Mouse (Mus musculus): ENCODE measurements at regions not wholly inside any gene's neighbourhood (a gene's known extent, or its start where the extent isn't known, plus 50 kb on each side); places are given as distances from the start of the nearest gene placed in this dataset.

- DNase-seq (ENCODE audit: low spot score in 2 of 2) = no peak
Observed at GRCm38 (mm10) chr8:35188531-35188930, 577.1 kb upstream of the Gm19410 start.

GRCm38 (mm10) chr8:35189695-35190094, 575.9 kb upstream of the Gm19410 start:
- DNase-seq (ENCODE audit: low spot score in 2 of 2) = no peak

- no peak for DNase-seq (ENCODE audit: low spot score in 2 of 2)
Observed at GRCm38 (mm10) chr8:35192515-35192914, 573.1 kb upstream of the Gm19410 start.

- no peak for DNase-seq (ENCODE audit: low spot score in 2 of 2)
Observed at GRCm38 (mm10) chr8:35193771-35194170, 571.8 kb upstream of the Gm19410 start.

GRCm38 (mm10) chr8:35196189-35196588, 569.4 kb upstream of the Gm19410 start:
- DNase-seq (ENCODE audit: low spot score in 2 of 2) = no peak

GRCm38 (mm10) chr8:35198766-35199165, 566.8 kb upstream of the Gm19410 start:
- DNase-seq (ENCODE audit: low spot score in 2 of 2) = no peak

GRCm38 (mm10) chr8:35201416-35201815, 564.2 kb upstream of the Gm19410 start:
- no peak for DNase-seq (ENCODE audit: low spot score in 2 of 2)

GRCm38 (mm10) chr8:35204971-35205370, 560.6 kb upstream of the Gm19410 start:
- DNase-seq (ENCODE audit: low spot score in 2 of 2) = no peak

- no peak for DNase-seq (ENCODE audit: low spot score in 2 of 2)
Observed at GRCm38 (mm10) chr8:35205536-35205935, 560.1 kb upstream of the Gm19410 start.

DNA sequence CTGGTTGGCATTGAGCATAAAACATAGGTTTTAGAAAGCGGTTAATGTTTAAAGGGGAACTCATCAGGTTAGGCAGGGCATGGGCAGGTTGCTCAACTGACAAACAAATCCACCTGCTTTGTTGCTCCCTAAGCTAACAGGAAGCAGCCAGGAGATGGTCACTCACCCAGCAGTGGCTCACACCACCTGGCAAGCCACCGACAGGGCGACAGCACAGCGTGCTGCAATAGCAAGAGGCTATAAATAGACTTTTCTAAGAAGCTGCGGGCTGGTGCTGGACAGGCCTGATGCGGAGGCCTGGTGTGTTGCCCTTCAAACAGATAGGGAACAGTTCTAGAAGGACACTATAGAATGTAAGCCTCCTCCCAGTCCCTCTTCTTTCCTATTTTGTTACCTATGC, 559.3 kb upstream of the Gm19410 start:
- DNase-seq (ENCODE audit: low spot score in 2 of 2) = no peak

DNA sequence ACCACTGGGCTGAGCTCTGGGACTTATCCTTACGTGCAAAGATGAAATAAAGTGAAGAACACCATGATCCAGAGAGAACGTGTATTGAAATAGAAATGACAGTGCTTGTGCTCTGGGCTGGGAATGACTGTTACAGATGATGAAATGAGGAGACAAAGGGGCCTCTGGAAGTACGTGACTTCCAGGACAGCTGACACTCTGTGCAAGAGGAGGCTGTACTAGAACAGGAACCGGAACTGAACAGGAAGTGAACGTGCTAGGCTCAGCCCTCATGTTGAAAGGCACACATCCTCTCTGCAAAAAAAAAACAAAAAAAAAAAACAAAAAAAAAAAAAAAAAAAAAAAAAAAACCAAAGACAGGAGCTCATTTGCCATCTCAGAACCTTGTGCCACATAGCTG, 557.2 kb upstream of the Gm19410 start:
- no peak for DNase-seq (ENCODE audit: low spot score in 2 of 2)

GRCm38 (mm10) chr8:35211506-35212452, 553.8 kb upstream of the Gm19410 start:
- peak in 1 of 2 experiments; percentile 19 for DNase-seq (ENCODE audit: low spot score in 2 of 2)

- DNase-seq (ENCODE audit: low spot score in 2 of 2) = no peak
Observed at GRCm38 (mm10) chr8:35213515-35213914, 552.1 kb upstream of the Gm19410 start.

DNA sequence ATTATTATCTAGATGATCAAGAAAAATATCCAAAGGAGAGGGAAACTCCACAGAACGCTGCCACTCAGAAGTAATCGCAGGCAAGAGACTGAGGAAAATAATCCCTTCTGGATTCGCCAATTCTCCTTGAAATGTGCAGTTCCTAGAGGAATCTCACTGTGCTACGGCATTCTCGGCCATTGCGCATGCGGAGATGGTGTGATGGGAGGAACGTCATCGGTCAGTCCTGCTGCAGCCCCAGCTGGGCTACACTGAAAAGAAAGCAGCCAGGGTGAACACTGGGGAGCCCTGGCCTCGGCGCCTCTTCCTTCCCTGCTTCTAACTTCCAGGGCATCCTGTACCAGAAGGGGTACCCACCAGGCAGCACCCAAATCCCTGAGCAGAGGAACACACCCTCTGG, 548.0 kb upstream of the Gm19410 start:
- no peak for DNase-seq (ENCODE audit: low spot score in 2 of 2)

DNA sequence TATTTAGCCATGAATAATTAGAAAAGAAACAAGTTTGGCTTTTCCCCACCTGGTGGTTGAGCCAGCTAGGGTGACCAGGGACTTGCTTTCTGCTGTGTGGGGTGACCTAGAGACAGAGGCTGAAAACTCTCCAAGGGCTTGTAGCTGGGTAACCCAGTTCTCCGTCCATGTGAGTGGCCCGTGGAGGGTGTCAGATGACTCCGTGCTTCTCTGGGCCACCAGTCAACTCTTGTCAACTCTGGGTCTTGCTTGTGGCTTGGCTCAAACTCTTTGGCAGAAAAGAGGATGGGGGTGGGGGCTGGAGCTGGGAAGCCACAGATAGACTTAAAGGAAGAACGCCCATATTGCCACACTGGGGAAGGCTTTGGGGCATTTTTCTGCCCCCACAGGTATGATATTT, 547.3 kb upstream of the Gm19410 start:
- DNase-seq (ENCODE audit: low spot score in 2 of 2) = no peak

DNA sequence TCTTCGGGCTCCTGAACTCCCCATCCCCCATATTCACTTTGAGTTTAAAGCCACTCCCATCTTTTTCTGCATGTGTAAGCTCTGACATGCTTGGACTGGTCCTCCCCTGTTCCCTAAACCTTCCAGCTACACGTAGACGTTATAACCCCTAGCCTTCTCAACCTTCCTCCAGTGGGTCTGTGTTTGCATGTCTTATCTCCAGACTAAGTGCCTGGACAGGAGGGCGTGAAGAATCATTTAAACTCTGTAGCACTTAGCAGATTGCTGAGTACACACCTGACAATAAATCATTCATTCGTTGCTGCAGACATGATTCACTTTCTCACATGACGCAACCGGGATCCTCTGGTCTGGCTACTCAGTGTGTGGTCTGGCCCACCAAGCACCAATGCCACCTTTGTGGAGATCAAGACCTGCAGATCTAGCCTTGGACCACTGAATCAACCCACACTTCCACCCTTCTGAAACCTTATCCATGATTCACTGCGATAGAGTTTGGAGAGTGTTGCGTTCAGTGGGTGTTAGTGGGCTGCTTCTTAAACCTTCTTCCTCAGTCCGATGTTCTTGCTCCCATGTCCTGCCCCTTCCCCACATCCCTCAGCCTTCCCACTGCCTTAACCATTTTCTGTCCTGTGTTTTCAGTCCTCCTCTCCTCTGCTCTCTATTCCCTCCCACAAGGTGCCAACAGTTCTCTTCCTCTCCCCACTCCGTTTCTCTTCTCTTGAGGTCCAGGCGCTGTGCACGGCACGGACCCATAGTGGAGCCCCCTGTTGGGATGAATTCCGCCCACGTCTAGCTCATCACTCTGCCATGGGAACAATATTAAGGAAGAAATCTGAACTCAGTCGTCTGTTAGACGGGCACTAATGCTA, 541.3 kb upstream of the Gm19410 start:
- no peak for DNase-seq (ENCODE audit: low spot score in 2 of 2)

DNA sequence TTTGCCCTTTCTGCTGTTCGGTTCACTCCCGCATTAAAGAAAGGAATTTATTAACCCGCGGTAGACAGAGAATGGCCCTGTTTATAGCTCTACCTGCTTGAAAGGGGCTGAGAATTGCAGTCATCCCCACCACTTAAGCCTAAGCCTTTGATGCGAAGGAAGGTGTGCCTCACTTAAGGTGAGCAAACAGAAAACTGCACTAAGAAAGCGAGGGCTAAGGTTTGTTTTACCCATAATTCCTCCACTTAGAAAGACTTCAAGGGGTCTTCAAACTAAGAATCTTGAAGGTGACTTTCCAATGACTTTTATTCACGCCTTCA, 540.7 kb upstream of the Gm19410 start:
- DNase-seq (ENCODE audit: low spot score in 2 of 2) = no peak

DNA sequence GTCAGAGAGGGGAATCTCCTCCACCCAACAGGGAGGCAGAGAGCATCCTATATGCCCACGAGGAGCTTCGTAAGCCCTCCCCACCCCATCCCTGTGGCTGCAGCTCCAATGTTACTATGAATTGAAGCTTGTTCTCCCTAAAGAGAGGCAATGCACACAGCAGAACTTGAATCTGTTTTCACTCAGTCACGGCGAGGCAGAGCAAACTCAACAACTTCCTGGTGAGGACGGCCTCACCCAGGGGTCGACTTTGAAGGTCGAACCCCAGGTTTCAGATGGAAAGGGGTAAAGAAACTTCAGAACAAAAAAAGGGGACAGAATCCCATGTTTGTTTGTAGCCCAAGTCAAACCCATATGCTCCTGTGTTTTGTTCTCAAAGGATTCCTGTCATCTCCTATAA, 538.5 kb upstream of the Gm19410 start:
- no peak for DNase-seq (ENCODE audit: low spot score in 2 of 2)

- DNase-seq (ENCODE audit: low spot score in 2 of 2) = no peak
Observed at GRCm38 (mm10) chr8:35228449-35228848, 537.1 kb upstream of the Gm19410 start.

DNA sequence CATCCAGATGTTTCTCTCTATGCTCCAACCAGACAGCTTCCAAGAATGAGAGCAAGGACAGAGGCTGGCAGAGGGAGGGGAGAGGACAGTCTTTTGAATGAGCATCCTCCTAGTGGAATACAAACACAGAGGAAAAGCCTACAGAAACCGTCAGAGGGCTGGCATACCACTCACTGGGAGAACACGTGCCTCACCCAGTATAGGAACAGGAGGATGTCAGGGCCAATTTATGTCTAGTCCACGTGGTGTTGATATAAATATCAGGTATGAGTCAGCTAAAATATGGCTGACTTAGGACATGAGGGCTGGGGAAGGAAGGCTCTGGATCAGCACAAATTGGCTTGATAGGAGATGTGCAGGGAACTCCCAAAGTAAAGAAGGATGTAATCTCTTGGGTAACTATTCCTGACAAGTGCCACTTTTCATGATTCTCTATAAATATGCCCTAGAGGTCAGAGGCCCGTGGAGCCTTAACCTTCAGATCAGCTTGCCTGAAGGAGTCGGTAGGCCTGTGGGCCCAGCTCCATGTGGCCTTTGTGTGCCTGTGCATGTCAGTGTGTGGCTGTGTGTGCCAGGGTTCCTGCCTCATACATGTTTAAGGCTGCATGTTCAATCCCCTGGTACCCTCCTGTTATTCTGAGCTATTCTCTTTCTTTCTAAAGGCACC, 531.9 kb upstream of the Gm19410 start:
- DNase-seq (ENCODE audit: low spot score in 2 of 2) = no peak

DNA sequence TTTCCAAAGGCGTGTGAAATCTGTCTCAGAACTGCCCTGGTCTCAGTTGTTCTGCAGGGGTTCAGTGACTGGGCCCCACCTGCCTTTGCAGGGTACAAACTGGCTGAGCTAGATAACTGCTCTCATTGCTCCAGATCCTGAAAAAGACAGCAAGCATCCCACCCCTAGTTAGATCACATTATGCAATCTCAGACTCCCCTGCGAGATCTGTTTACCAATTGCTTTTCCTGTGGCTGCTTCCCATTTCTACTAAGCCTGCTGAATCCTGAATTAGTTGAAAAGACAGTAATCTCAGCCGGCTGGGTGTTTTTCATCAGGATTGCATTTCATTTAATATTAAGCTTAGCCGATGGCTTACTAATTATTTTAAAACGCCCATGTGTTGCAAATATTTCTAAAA, 531.2 kb upstream of the Gm19410 start:
- no peak for DNase-seq (ENCODE audit: low spot score in 2 of 2)

GRCm38 (mm10) chr8:35235815-35236509, 529.6 kb upstream of the Gm19410 start:
- no peak for DNase-seq (ENCODE audit: low spot score in 2 of 2)
